Mouse (Mus musculus) thymus, adult 2 months (tissue): ENCODE results near the gene Olfr198.

Experiments used
- CTCF ChIP-seq: fragments of 200-500 bp; IDR thresholded peaks from 2 replicates; pipeline ENCODE4 v1.5.1; 2012; ENCODE audit warnings: mild to moderate bottlenecking, control low read depth, low read length, moderate library complexity, borderline replicate concordance; ENCODE audit not compliant: control insufficient read depth, poor library complexity, insufficient read depth; ENCODE audit errors: extremely low read depth
- POLR2A ChIP-seq: fragments of 200-500 bp; IDR thresholded peaks from 2 replicates; pipeline ENCODE4 v1.6.1; 2012; ENCODE audit warnings: mild to moderate bottlenecking, low read length, control low read depth, moderate library complexity; ENCODE audit not compliant: control insufficient read depth, poor library complexity, insufficient read depth; ENCODE audit errors: extremely low read depth

DNA sequence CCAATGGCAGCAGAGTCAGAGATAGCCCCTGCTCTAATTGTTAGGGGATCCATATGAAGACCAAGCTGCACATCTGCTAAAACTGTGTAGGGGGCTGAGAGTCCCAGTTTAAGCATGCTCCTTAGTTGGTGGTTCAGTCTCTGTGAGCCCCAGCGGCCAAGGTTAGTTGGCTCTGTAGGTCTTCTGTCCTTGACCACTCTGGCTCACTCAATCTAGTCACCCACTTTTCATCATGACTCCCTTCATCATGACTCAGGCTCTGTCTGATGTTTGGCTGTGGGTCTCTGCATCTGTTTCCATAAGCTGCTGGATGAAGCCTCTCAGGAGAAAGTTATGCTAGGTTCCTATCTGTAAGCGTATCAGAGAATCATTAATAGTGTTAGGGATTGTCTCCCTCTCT is 51.3 kb downstream of the Olfr198 start:
- TF ChIP-seq CTCF (no peak), POLR2A (no peak)
